Mouse (Mus musculus): ENCODE data around the gene Fndc3b.

Gene Fndc3b

GRCm38 (mm10) chr3:27592728-27593484 is 118.2 kb downstream of the Fndc3b start:
- no peak for DNase-seq (ENCODE audit: low spot score in 2 of 2)

GRCm38 (mm10) chr3:27590823-27591222 is 120.3 kb downstream of the Fndc3b start:
- DNase-seq (ENCODE audit: low spot score in 2 of 2) = no peak

- no peak for DNase-seq (ENCODE audit: low spot score in 2 of 2)
Observed at GRCm38 (mm10) chr3:27589305-27589704, 121.8 kb downstream of the Fndc3b start.

DNA sequence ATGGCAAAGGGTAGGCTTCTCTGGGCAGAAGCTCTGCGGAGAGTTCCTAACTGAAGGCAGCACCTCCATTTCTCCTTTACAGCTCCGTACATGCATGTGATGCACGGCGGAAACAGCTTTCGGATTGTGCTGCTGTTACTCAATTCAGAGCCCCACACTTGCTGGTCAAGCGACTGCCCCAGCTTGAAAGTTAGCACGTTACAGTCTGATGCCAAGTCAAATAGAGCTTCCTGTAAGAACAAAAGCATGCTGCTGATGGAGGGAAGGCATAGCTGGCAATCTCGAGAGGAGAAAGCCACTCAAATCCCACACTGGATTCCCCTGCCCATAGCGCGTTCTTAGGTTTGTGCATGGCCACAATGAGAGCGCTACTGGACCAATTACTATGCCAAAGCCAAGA is 122.5 kb downstream of the Fndc3b start:
- DNase-seq (ENCODE audit: low spot score in 2 of 2) = no peak

- no peak for DNase-seq (ENCODE audit: low spot score in 2 of 2)
Observed at GRCm38 (mm10) chr3:27584607-27585605, 126.2 kb downstream of the Fndc3b start.

DNA sequence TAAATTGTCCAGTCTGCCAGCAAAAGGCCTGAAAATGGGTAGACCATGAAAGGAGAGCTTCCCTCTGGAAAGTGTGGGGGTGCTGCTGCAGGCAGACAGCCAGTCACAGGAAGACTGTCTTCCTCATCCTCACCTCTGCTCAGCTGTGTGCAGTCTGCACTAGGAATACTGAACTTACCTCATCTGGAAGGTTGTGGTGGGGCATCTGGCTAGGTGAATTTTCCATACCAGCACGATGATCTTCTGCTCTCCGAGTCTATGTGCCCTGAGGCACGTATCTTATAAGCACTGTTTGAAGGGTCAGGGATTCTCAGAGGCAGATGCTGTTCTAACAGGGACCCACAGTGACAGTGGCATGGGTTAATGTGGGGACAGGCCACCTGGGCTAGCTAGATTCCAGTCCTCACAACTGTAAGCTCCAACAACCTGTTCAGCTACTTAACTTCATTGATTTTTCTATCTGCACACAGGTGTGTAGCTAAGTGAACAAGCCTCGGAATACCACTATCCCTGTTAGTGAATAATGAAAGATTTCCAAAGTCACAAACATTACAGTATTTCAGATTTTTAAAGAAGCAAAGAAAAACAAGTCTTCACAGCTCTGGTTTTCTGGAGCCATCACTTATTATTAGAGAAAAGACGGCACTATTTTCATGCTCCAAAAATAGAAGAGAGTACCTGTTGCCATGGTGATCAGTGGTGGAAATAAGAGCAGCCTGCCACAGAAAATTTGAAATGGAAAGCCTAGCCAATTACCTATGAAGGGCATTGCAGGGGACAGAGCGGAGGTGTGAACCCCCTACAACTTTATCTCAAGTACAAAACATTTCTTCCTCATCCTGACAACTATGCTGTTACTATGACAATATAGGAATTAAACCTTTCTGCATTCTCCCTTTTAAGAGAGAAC is 128.9 kb downstream of the Fndc3b start:
- DNase-seq (ENCODE audit: low spot score in 2 of 2) = no peak

- no peak for DNase-seq (ENCODE audit: low spot score in 2 of 2)
Observed at GRCm38 (mm10) chr3:27580956-27581355, 130.2 kb downstream of the Fndc3b start.

- DNase-seq (ENCODE audit: low spot score in 2 of 2) = no peak
Observed at GRCm38 (mm10) chr3:27579894-27580613, 131.1 kb downstream of the Fndc3b start.

DNA sequence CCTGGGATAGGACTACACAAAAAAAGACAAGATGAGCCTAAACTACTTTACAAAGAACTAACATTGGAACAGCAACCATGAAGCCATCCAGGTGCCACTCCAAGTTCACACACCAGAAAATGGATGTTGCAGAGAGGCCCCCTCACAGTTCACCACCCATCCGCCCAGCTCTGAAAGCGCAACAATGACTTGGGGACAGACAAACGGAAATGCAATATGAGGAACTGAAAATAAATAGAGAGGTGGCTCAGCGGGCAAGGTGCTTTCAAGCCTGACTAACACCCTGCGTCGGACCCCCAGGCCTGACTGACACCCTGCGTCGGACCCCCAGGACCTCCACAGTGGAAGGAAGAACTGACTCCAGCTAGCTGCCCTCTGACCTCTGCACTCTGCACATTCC is 131.9 kb downstream of the Fndc3b start:
- peak in 1 of 2 experiments; percentile 18 for DNase-seq (ENCODE audit: low spot score in 2 of 2)

DNA sequence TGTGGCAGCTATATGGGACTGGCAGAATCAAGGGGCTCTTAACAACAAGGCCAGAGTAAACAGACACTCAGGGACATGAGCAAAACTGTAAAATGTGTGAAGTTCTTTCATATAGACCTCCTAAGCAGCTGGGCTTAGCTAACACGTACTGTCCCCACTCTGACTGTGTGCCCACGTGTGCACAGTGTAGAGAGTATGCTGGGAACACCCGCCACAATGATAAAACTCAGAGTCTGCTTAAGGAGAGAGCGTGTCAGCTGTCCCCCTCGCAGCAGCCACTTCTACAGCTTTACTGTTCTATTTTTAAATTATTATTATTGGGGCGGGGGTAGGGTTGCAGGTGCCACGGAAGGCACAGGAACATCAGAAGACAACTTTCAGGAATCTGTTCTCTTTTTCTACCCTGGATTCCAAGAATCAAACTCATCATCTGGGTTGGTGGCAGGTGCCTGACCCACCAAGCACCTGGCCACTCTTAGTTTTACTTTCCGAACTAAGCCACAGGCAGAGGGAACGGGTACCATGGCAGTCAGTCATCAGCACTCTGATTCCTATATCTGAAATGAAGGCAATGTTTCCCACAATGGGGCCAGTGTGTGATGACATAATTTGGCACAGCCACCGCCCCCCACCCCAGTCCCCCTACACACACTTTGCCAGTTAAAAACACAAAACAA is 133.6 kb downstream of the Fndc3b start:
- no peak for DNase-seq (ENCODE audit: low spot score in 2 of 2)

GRCm38 (mm10) chr3:27574241-27574640 is 136.9 kb downstream of the Fndc3b start:
- DNase-seq (ENCODE audit: low spot score in 2 of 2) = no peak

- DNase-seq (ENCODE audit: low spot score in 2 of 2) = no peak
Observed at GRCm38 (mm10) chr3:27573458-27573857, 137.6 kb downstream of the Fndc3b start.

DNA sequence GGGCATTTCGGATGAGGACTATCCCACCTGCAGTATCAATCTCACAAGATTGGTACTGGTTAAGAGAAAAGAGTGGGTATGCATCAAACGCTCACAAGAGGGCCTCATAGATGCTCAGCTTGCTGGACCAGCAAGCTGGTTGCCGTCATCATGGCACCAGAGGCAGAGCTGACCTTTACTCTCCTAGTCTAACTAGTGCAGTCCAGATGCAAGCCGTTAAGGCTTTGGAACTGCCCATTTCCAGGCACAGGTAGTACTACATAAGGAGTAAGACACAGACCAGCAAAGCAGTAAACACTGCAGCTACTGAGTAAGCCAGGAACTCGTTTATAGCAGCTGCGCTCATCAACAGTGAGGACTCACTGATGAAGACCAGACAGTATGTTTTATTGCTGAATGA is 138.8 kb downstream of the Fndc3b start:
- no peak for DNase-seq (ENCODE audit: low spot score in 2 of 2)

DNA sequence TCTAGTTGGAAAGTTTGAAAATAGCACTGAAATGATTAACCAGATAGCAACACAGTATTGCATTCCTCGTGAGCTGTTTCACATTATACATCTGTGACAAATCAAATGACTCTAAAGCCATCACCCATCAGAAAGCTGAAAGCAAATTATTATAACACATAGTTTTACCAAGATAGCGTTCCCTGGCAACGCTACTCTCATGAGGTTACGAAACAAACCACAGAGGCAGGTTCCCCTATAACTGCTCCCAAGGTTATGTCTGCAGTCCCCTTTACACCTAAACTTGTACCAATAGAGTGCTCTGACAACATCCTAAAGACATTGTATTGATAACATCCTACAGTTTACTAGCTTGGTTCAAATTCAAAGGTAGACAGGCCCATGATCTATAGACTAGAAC is 145.8 kb downstream of the Fndc3b start:
- DNase-seq (ENCODE audit: low spot score in 2 of 2) = no peak

- no peak for DNase-seq (ENCODE audit: low spot score in 2 of 2)
Observed at GRCm38 (mm10) chr3:27563047-27563624, 148.0 kb downstream of the Fndc3b start.

DNA sequence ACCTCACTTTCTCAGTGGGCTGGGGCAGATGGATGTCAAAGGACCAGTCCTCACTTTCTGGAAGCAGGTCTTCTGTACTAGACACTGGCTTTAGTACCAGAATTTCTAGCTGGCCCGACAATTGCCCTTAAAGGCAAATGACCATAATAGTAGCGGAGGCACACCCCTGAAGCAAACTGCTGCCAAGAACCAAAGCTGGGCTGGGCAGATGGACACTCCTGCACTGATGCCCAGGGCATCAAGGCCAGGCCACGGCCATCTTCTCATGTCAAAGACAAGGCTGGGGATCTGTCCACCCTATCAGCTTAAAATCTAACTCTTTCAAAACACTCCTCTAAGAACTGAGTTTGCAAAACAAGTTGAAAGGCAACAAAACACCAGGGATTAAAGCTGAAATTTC is 148.6 kb downstream of the Fndc3b start:
- peak in 1 of 2 experiments; percentile 45 for DNase-seq (ENCODE audit: low spot score in 2 of 2)

- peak in 1 of 2 experiments; percentile 41 for DNase-seq (ENCODE audit: low spot score in 2 of 2)
Observed at GRCm38 (mm10) chr3:27561921-27562320, 149.2 kb downstream of the Fndc3b start.

DNA sequence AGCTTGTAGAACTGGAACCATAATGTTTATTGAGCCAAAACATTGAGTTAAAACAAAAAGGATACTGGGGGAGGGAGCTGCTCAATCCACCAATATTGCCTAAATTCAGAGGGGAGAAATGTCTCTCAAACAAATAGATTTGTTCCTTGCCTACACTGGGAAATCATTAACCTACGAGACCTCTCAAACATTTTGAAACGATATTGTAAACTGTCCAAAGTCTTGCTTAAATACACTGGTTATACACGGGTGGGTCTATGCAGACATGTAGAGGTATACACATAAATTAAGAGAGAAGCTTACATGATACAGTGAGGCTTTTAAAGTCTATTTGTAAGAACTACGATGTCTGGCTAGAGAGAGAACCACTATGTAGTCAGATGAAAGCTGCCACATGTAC is 151.8 kb downstream of the Fndc3b start:
- DNase-seq (ENCODE audit: low spot score in 2 of 2) = no peak

GRCm38 (mm10) chr3:27557100-27558004 is 153.8 kb downstream of the Fndc3b start:
- no peak for DNase-seq (ENCODE audit: low spot score in 2 of 2)
